Comparison of ENCODE assay signal across 11 mouse cellular contexts in genomic region chr10:96105124-96105523, GRCm38 (mm10). TPM values are rescaled to one million over a fixed set of nuclear protein-coding genes. Genes with fewer than 3 reads are reported as not detected.
A peak's percentile ranks its signal among the peaks of the same experiment; 100 is the strongest.
DNase-seq lines count a peak whose midpoint lies in the region; TF ChIP-seq lines count a peak whose summit lies in the region.
"Had no signal": no experiment of that assay in that cellular context is flagged by ENCODE, and none has a peak within 500 bp of the region (broad histone marks: within the 10 kb centered on the region; RNA-seq: fewer than 3 reads in every experiment).

No protein-coding gene starts in this region.

- H3K4me1 ChIP-seq in forebrain, embryonic 10.5 days: no peaks in the 10 kb centered on the region

- no peak overlapping the region for H3K27ac ChIP-seq in layer of hippocampus, adult 2 months
- no peak overlapping the region for H3K27ac ChIP-seq in forebrain, embryonic 10.5 days

- peak; percentile 68 for TF ChIP-seq CTCF in layer of hippocampus, adult 2 months (conservative IDR thresholded peaks at IDR 0.05)

- no peaks in the 10 kb centered on the region for H3K27me3 ChIP-seq in forebrain, embryonic 10.5 days (ENCODE audit: poor library complexity, severe bottlenecking)

- WGBS in forebrain, embryonic 10.5 days: 90% methylated on average over 2 of the region's 2 CpGs

- no peak for DNase-seq in layer of hippocampus, adult 2 months (ENCODE audit: low spot score in 2 of 2)
- DNase-seq in layer of hippocampus, postnatal 14 days (ENCODE audit: low spot score in 2 of 2): no peak
- DNase-seq in ES-CJ7 (ENCODE audit: low read depth, low spot score): peak; percentile 78
- DNase-seq in embryo, embryonic 10.5 days (ENCODE audit: low spot score): peak; percentile 21
- DNase-seq in naive thymus-derived CD4-positive, alpha-beta T cell, adult 2 months (ENCODE audit: low read depth): peak; percentile 33
- no peak for DNase-seq in layer of hippocampus, adult 8-10 months (ENCODE audit: low spot score in 2 of 2)
- no peak for DNase-seq in forebrain, embryonic 10.5 days (ENCODE audit: extremely low spot score, low spot score)
- no peak for DNase-seq in kidney, adult 11 months
- DNase-seq: heart, postnatal 10 days had no signal

- H3K9me3 ChIP-seq in forebrain, embryonic 10.5 days: no peaks in the 10 kb centered on the region

- no peaks in the 10 kb centered on the region for H3K36me3 ChIP-seq in forebrain, embryonic 10.5 days (replicated peaks)

- H3K4me3 ChIP-seq in layer of hippocampus, adult 2 months: no peak overlapping the region
- no peak overlapping the region for H3K4me3 ChIP-seq in forebrain, embryonic 10.5 days

RNA-seq across cellular contexts. Expression of gene Gm5426, which starts 31.3 kb away (rescaled TPM):
- total RNA-seq in layer of hippocampus, adult 2 months (2021): not detected
- not detected for total RNA-seq in layer of hippocampus, postnatal 14 days (2021)
- total RNA-seq in layer of hippocampus, adult 8-10 months (2022): not detected
- not detected in 2 replicates for polyA plus RNA-seq in forebrain, embryonic 10.5 days (2016; fragmentation: Nextera tagmentation; extraction: Ambion mirVana)
- total RNA-seq: adrenal gland, postnatal 36 days; heart, postnatal 10 days had no signal
- polyA plus RNA-seq: limb, embryonic 11.5 days had no signal

Comparison
In these comparisons a context has a peak if more than half of its experiments do, and no peak if none do; other contexts are left out.
1. DNase-seq: peak in ES-CJ7 (single experiment), embryo, embryonic 10.5 days (single experiment) and naive thymus-derived CD4-positive, alpha-beta T cell, adult 2 months (single experiment); none in layer of hippocampus, adult 2 months (0 of 2), layer of hippocampus, postnatal 14 days (0 of 2), layer of hippocampus, adult 8-10 months (0 of 2), forebrain, embryonic 10.5 days (single experiment) and kidney, adult 11 months (single experiment).